Mouse (Mus musculus) hindbrain, postnatal 0 days (tissue): Measurements from ENCODE around the gene Cyp2j6. TPM values are rescaled to one million over a fixed set of nuclear protein-coding genes. Genes with fewer than 3 reads are reported as not detected.
A peak's percentile ranks its signal among the peaks of the same experiment; 100 is the strongest.

Experiments
- ATAC-seq: fragments of 200-750 bp; cut with Nextera tagmentation; 2 replicates; pipeline ENCODE4 v1.8.0; 2017; ENCODE audit warnings: mild to moderate bottlenecking, moderate TSS enrichment, moderate library complexity
- DNase-seq: peaks from one replicate; pipeline ENCODE4 v3.0.0-alpha.2; 2015; ENCODE audit warnings: low spot score
- H3K27ac ChIP-seq: fragments of 300-500 bp; sonication (generic); 2 replicates; pipeline ENCODE4 v1.5.1; 2014; ENCODE audit warnings: mild to moderate bottlenecking
- H3K27me3 ChIP-seq: fragments of 300-500 bp; sonication (generic); 2 replicates; pipeline ENCODE4 v1.6.1; 2014; ENCODE audit warnings: low read length, mixed read lengths; ENCODE audit not compliant: insufficient read depth
- H3K36me3 ChIP-seq: fragments of 300-500 bp; sonication (generic); 2 replicates; pipeline ENCODE4 v1.6.1; 2014; ENCODE audit warnings: low read length, mixed read lengths; ENCODE audit not compliant: insufficient read depth
- H3K4me1 ChIP-seq: fragments of 300-500 bp; sonication (generic); 2 replicates; pipeline ENCODE4 v1.6.1; 2014; ENCODE audit warnings: antibody characterized with exemption, low read length, mixed read lengths; ENCODE audit not compliant: insufficient read depth
- H3K4me2 ChIP-seq: fragments of 300-500 bp; sonication (generic); 2 replicates; pipeline ENCODE4 v1.6.1; 2014; ENCODE audit warnings: low read depth, mild to moderate bottlenecking, low read length, moderate library complexity, mixed read lengths
- H3K4me3 ChIP-seq: fragments of 300-500 bp; sonication (generic); 2 replicates; pipeline ENCODE4 v1.5.1; 2014; ENCODE audit warnings: low read length
- H3K9ac ChIP-seq: fragments of 300-500 bp; sonication (generic); replicated peaks from 2 replicates; pipeline ENCODE4 v1.6.1; 2014; ENCODE audit warnings: mild to moderate bottlenecking, low read length, moderate library complexity, mixed read lengths
- H3K9me3 ChIP-seq: fragments of 300-500 bp; sonication (generic); 2 replicates; pipeline ENCODE4 v1.6.1; 2016; ENCODE audit warnings: low read length, mixed read lengths
- CTCF ChIP-seq: IDR thresholded peaks from 2 replicates; pipeline ENCODE4 v1.5.1; 2016; ENCODE audit warnings: antibody characterized with exemption, control low read depth, low read depth
- WGBS: fragments of 180-500 bp; shearing (Covaris S2); extraction: QIAGEN DNeasy Blood & Tissue Kit; methylation state at CpG from one replicate; pipeline ENCODE4 v1.1.7; 2014; 5-methylcytosine and 5-hydroxymethylcytosine counted together
- polyA plus RNA-seq: library from polyadenylated mRNA; unstranded; fragments of >200 nt; fragmentation: Nextera tagmentation; extraction: Ambion mirVana; gene quantifications from 2 replicates; pipeline ENCODE4 v1.2.1, GENCODE M21; 2015
- total RNA-seq: library from RNA; depleted of rRNA; stranded (reverse); fragments of >200 nt; gene quantifications from 2 replicates; pipeline ENCODE4 v1.2.3, GENCODE M21; 2014

Cyp2j6 gene
- total and polyA plus RNA-seq, 2 experiments from 2014 or later, result 9.3 to 10.9 TPM

GRCm38 (mm10) chr4:96567988-96568387, 14.5 kb upstream of the Cyp2j6 start:
- Histone ChIP-seq H3K36me3 (no peaks in the 10 kb centered on the region), H3K27ac (no peak overlapping the region), H3K9me3 (no peaks in the 10 kb centered on the region), H3K4me2 (no peak overlapping the region), H3K4me3 (no peak overlapping the region), H3K4me1 (no peaks in the 10 kb centered on the region), H3K9ac (no peak overlapping the region), H3K27me3 (no peaks in the 10 kb centered on the region)
- DNase-seq, result no peak
- no peak for ATAC-seq
- 77% methylated on average over 1 of the region's 1 CpGs for WGBS
- TF ChIP-seq CTCF, result no peak

- Histone ChIP-seq H3K27me3 (no peaks in the 10 kb centered on the region), H3K4me3 (no peak overlapping the region), H3K4me2 (no peak overlapping the region), H3K36me3 (no peaks in the 10 kb centered on the region), H3K4me1 (no peaks in the 10 kb centered on the region), H3K27ac (no peak overlapping the region), H3K9me3 (no peaks in the 10 kb centered on the region), H3K9ac (no peak overlapping the region)
- DNase-seq (no peak), ATAC-seq (no peak)
- TF ChIP-seq CTCF, result no peak
These were observed 12.3 kb upstream of the Cyp2j6 start for GRCm38 (mm10) chr4:96565808-96566207.

- Histone ChIP-seq H3K4me1 (no peaks in the 10 kb centered on the region), H3K27ac (no peak overlapping the region), H3K27me3 (no peaks in the 10 kb centered on the region), H3K4me3 (no peak overlapping the region), H3K9me3 (no peaks in the 10 kb centered on the region), H3K4me2 (no peak overlapping the region), H3K36me3 (no peaks in the 10 kb centered on the region), H3K9ac (no peak overlapping the region)
- TF ChIP-seq CTCF, result no peak
- no peak for ATAC-seq
- DNase-seq, result no peak
- 82% methylated on average over 1 of the region's 1 CpGs for WGBS
These were observed 7.0 kb upstream of the Cyp2j6 start for GRCm38 (mm10) chr4:96560464-96560863.

- no peak overlapping the region for H3K9ac ChIP-seq
- H3K27ac ChIP-seq, result no peak overlapping the region
- H3K9me3 ChIP-seq, result no peaks in the 10 kb centered on the region
- no peak for TF ChIP-seq CTCF
- ATAC-seq (no peak), DNase-seq (no peak)
- no peak overlapping the region for H3K4me2 ChIP-seq
- no peaks in the 10 kb centered on the region for H3K4me1 ChIP-seq
- 61% methylated on average over 1 of the region's 1 CpGs for WGBS
- no peak overlapping the region for H3K4me3 ChIP-seq
- H3K27me3 ChIP-seq, result no peaks in the 10 kb centered on the region
- no peaks in the 10 kb centered on the region for H3K36me3 ChIP-seq
These were observed 6.3 kb upstream of the Cyp2j6 start for GRCm38 (mm10) chr4:96559781-96560180.

GRCm38 (mm10) chr4:96551619-96552018, 1.8 kb downstream of the Cyp2j6 start:
- ATAC-seq (no peak), DNase-seq (no peak)
- Histone ChIP-seq H3K4me3 (no peak overlapping the region), H3K36me3 (no peaks in the 10 kb centered on the region), H3K4me1 (no peaks in the 10 kb centered on the region), H3K4me2 (peak overlapping the region; percentile 86; the same call in 1 of the 2 replicates), H3K27me3 (no peaks in the 10 kb centered on the region), H3K9me3 (no peaks in the 10 kb centered on the region), H3K27ac (no peak overlapping the region), H3K9ac (no peak overlapping the region)
- WGBS, result 94% methylated on average over 3 of the region's 3 CpGs
- no peak for TF ChIP-seq CTCF

- TF ChIP-seq CTCF, result no peak
- Histone ChIP-seq H3K4me3 (no peak overlapping the region), H3K27ac (no peak overlapping the region; the same call in 1 of the 2 replicates), H3K4me2 (no peak overlapping the region), H3K4me1 (no peaks in the 10 kb centered on the region), H3K9ac (no peak overlapping the region), H3K9me3 (no peaks in the 10 kb centered on the region), H3K36me3 (no peaks in the 10 kb centered on the region), H3K27me3 (no peaks in the 10 kb centered on the region)
- ATAC-seq (peak; percentile 81), DNase-seq (peak; percentile 17)
- WGBS, result 50% methylated on average over 1 of the region's 1 CpGs
These were observed 7.5 kb downstream of the Cyp2j6 start for GRCm38 (mm10) chr4:96545976-96546375.

- H3K27ac ChIP-seq, result no peak overlapping the region
- H3K9ac ChIP-seq, result no peak overlapping the region
- no peaks in the 10 kb centered on the region for H3K36me3 ChIP-seq
- peak; percentile 47 for TF ChIP-seq CTCF
- WGBS, result 13% methylated on average over 1 of the region's 1 CpGs
- H3K4me3 ChIP-seq, result no peak overlapping the region
- H3K4me1 ChIP-seq, result no peaks in the 10 kb centered on the region
- no peaks in the 10 kb centered on the region for H3K9me3 ChIP-seq
- H3K27me3 ChIP-seq, result no peaks in the 10 kb centered on the region
- no peak overlapping the region for H3K4me2 ChIP-seq
- DNase-seq (peak; percentile 13), ATAC-seq (peak; percentile 43; the same call in 1 of the 2 replicates)
These were observed 27.7 kb downstream of the Cyp2j6 start for GRCm38 (mm10) chr4:96525772-96526171.
